Mouse (Mus musculus): ENCODE measurements around the gene Arhgap10. TPM values are rescaled to one million over a fixed set of nuclear protein-coding genes. Genes with fewer than 3 reads are reported as not detected.

The Arhgap10 gene
- polyA plus RNA-seq, 1 experiment = 17.6 TPM

- Histone ChIP-seq H3K36me3 (ENCODE audit: control insufficient read depth, insufficient read depth) (peaks cover 21% of the 10 kb centered on the region), H3K79me2 (ENCODE audit: control insufficient read depth, insufficient read depth) (no peaks in the 10 kb centered on the region), H3K27me3 (ENCODE audit: control insufficient read depth, insufficient read depth, insufficient read length) (no peaks in the 10 kb centered on the region), H3ac (ENCODE audit: control insufficient read depth, insufficient read length, low read depth) (no peak overlapping the region), H3K4me3 (ENCODE audit: insufficient read depth, poor library complexity, severe bottlenecking) (no peak overlapping the region), H3K79me3 (ENCODE audit: low read depth) (no peaks in the 10 kb centered on the region)
- TF ChIP-seq MYOD1 (IDR thresholded peaks at IDR 0.05; ENCODE audit: control insufficient read depth, insufficient read length, low read depth) = no peak
- TF ChIP-seq MAX (IDR thresholded peaks at IDR 0.05) = no peak
- no peak for TF ChIP-seq USF1 (IDR thresholded peaks at IDR 0.05; ENCODE audit: low read depth)
- no peak for TF ChIP-seq FOSL1 (IDR thresholded peaks at IDR 0.05; ENCODE audit: insufficient read depth, low read length, poor library complexity, severe bottlenecking)
- TF ChIP-seq MYOG (IDR thresholded peaks at IDR 0.05; ENCODE audit: control insufficient read depth, extremely low read depth, insufficient read length) = no peak
- TF ChIP-seq CTCF (IDR thresholded peaks at IDR 0.05; ENCODE audit: control insufficient read depth, insufficient read depth, insufficient read length) = no peak
- TF ChIP-seq CEBPB (IDR thresholded peaks at IDR 0.05; ENCODE audit: low read depth) = no peak
These were observed 242.2 kb downstream of the Arhgap10 start for GRCm38 (mm10) chr8:77275571-77275970.

DNA sequence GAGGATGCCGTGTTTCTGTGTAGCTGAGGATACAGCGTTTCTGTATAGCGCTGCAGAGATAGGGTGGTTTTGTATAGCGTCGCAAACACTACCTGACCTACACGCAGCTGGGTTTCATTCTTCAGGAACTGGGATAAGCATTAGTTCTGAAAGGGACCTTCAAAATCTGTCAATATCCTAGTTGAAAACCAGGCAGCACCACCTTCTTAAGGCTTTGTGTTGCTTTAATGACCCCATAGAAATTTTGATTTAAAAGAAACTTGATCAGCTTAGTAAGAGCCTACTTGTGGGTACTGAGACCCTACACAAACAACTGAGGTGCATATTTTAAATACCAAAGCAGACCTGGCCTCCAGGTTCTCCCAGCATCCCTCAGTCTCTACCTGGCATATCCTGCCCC, 245.6 kb downstream of the Arhgap10 start:
- H3ac ChIP-seq (ENCODE audit: control insufficient read depth, insufficient read length, low read depth) = no peak overlapping the region
- H3K27me3 ChIP-seq (ENCODE audit: control insufficient read depth, insufficient read depth, insufficient read length) = no peaks in the 10 kb centered on the region
- H3K36me3 ChIP-seq (ENCODE audit: control insufficient read depth, insufficient read depth) = peaks cover 21% of the 10 kb centered on the region
- H3K79me3 ChIP-seq (ENCODE audit: low read depth) = no peaks in the 10 kb centered on the region
- no peaks in the 10 kb centered on the region for H3K79me2 ChIP-seq (ENCODE audit: control insufficient read depth, insufficient read depth)
- H3K4me3 ChIP-seq (ENCODE audit: insufficient read depth, poor library complexity, severe bottlenecking) = no peak overlapping the region
- TF ChIP-seq USF1 (IDR thresholded peaks at IDR 0.05; ENCODE audit: low read depth) = no peak
- no peak for TF ChIP-seq CEBPB (IDR thresholded peaks at IDR 0.05; ENCODE audit: low read depth)
- TF ChIP-seq MYOD1 (IDR thresholded peaks at IDR 0.05; ENCODE audit: control insufficient read depth, insufficient read length, low read depth) = no peak
- no peak for TF ChIP-seq MYOG (IDR thresholded peaks at IDR 0.05; ENCODE audit: control insufficient read depth, extremely low read depth, insufficient read length)
- TF ChIP-seq MAX (IDR thresholded peaks at IDR 0.05) = no peak
- no peak for TF ChIP-seq CTCF (IDR thresholded peaks at IDR 0.05; ENCODE audit: control insufficient read depth, insufficient read depth, insufficient read length)
- no peak for TF ChIP-seq FOSL1 (IDR thresholded peaks at IDR 0.05; ENCODE audit: insufficient read depth, low read length, poor library complexity, severe bottlenecking)

DNA sequence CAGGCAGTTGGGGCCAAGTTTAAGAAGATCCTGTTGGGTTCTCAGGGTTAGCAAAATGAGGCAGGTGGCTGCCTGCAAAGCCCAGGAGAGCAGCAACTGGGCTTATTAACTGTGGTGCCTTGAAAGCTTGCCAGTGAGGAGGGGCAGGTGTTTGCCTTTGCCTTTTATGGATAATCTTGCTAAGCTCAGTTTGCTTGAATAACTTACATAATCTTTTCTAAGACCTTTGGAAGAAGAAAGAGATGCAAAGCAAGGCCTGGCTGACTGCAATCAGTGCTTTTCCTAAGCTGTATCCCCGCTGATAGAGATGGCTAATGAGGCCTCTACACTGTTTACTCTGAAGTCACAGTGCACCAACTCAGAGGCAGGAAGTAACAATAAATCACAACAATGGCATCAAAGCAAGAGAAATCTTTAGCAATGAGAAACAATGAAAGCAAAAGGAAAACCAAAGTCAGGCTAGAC, 249.8 kb downstream of the Arhgap10 start:
- TF ChIP-seq CEBPB (IDR thresholded peaks at IDR 0.05; ENCODE audit: low read depth) (no peak), MYOD1 (IDR thresholded peaks at IDR 0.05; ENCODE audit: control insufficient read depth, insufficient read length, low read depth) (no peak), FOSL1 (IDR thresholded peaks at IDR 0.05; ENCODE audit: insufficient read depth, low read length, poor library complexity, severe bottlenecking) (no peak), CTCF (IDR thresholded peaks at IDR 0.05; ENCODE audit: control insufficient read depth, insufficient read depth, insufficient read length) (no peak), USF1 (IDR thresholded peaks at IDR 0.05; ENCODE audit: low read depth) (no peak), MAX (IDR thresholded peaks at IDR 0.05) (no peak), MYOG (IDR thresholded peaks at IDR 0.05; ENCODE audit: control insufficient read depth, extremely low read depth, insufficient read length) (no peak)
- H3ac ChIP-seq (ENCODE audit: control insufficient read depth, insufficient read length, low read depth) = no peak overlapping the region
- no peaks in the 10 kb centered on the region for H3K27me3 ChIP-seq (ENCODE audit: control insufficient read depth, insufficient read depth, insufficient read length)
- peaks cover 10% of the 10 kb centered on the region for H3K36me3 ChIP-seq (ENCODE audit: control insufficient read depth, insufficient read depth)
- H3K79me2 ChIP-seq (ENCODE audit: control insufficient read depth, insufficient read depth) = no peaks in the 10 kb centered on the region
- H3K4me3 ChIP-seq (ENCODE audit: insufficient read depth, poor library complexity, severe bottlenecking) = no peak overlapping the region
- no peaks in the 10 kb centered on the region for H3K79me3 ChIP-seq (ENCODE audit: low read depth)

GRCm38 (mm10) chr8:77262216-77263009, 255.3 kb downstream of the Arhgap10 start:
- no peaks in the 10 kb centered on the region for H3K79me3 ChIP-seq (ENCODE audit: low read depth)
- no peaks in the 10 kb centered on the region for H3K79me2 ChIP-seq (ENCODE audit: control insufficient read depth, insufficient read depth)
- no peak overlapping the region for H3ac ChIP-seq (ENCODE audit: control insufficient read depth, insufficient read length, low read depth)
- no peak overlapping the region for H3K4me3 ChIP-seq (ENCODE audit: insufficient read depth, poor library complexity, severe bottlenecking)
- peaks cover 22% of the 10 kb centered on the region for H3K36me3 ChIP-seq (ENCODE audit: control insufficient read depth, insufficient read depth)
- no peaks in the 10 kb centered on the region for H3K27me3 ChIP-seq (ENCODE audit: control insufficient read depth, insufficient read depth, insufficient read length)
- TF ChIP-seq CTCF (IDR thresholded peaks at IDR 0.05; ENCODE audit: control insufficient read depth, insufficient read depth, insufficient read length) = no peak
- TF ChIP-seq MYOG (IDR thresholded peaks at IDR 0.05; ENCODE audit: control insufficient read depth, extremely low read depth, insufficient read length) = no peak
- no peak for TF ChIP-seq CEBPB (IDR thresholded peaks at IDR 0.05; ENCODE audit: low read depth)

DNA sequence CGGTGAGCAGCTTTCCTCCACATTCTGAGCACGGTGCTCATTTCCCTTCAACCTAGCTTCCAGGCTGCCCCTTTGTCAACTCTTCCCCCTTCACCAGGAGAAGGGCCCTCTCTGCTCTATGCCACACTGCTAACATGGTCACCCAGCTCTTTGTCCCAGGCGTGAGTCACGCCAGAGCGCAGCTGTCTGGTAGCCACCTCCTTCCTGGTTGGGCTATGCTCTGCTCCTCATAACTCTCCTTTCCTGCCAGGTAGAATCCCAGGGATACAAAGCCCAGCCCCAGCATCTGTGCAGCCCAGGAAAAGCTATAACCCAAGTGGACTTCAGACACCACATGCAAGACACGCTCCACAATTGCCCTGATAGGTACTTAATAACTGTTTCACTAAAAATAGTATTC, 256.5 kb downstream of the Arhgap10 start:
- no peaks in the 10 kb centered on the region for H3K79me3 ChIP-seq (ENCODE audit: low read depth)
- H3K4me3 ChIP-seq (ENCODE audit: insufficient read depth, poor library complexity, severe bottlenecking) = no peak overlapping the region
- no peaks in the 10 kb centered on the region for H3K79me2 ChIP-seq (ENCODE audit: control insufficient read depth, insufficient read depth)
- H3K36me3 ChIP-seq (ENCODE audit: control insufficient read depth, insufficient read depth) = peaks cover 30% of the 10 kb centered on the region
- no peak overlapping the region for H3ac ChIP-seq (ENCODE audit: control insufficient read depth, insufficient read length, low read depth)
- H3K27me3 ChIP-seq (ENCODE audit: control insufficient read depth, insufficient read depth, insufficient read length) = no peaks in the 10 kb centered on the region
- TF ChIP-seq MYOD1 (IDR thresholded peaks at IDR 0.05; ENCODE audit: control insufficient read depth, insufficient read length, low read depth) (no peak), FOSL1 (IDR thresholded peaks at IDR 0.05; ENCODE audit: insufficient read depth, low read length, poor library complexity, severe bottlenecking) (no peak), CEBPB (IDR thresholded peaks at IDR 0.05; ENCODE audit: low read depth) (no peak), MYOG (IDR thresholded peaks at IDR 0.05; ENCODE audit: control insufficient read depth, extremely low read depth, insufficient read length) (no peak), MAX (IDR thresholded peaks at IDR 0.05) (no peak), USF1 (IDR thresholded peaks at IDR 0.05; ENCODE audit: low read depth) (no peak), CTCF (IDR thresholded peaks at IDR 0.05; ENCODE audit: control insufficient read depth, insufficient read depth, insufficient read length) (no peak)
